Mouse (Mus musculus): Measurements from ENCODE around the gene Ift172.

Ift172 gene

GRCm38 (mm10) chr5:31257616-31258015, 33.3 kb downstream of the Ift172 start:
- no peak for DNase-seq (ENCODE audit: low spot score in 2 of 2)

GRCm38 (mm10) chr5:31255971-31256370, 34.9 kb downstream of the Ift172 start:
- no peak for DNase-seq (ENCODE audit: low spot score in 2 of 2)

GRCm38 (mm10) chr5:31255381-31255780, 35.5 kb downstream of the Ift172 start:
- no peak for DNase-seq (ENCODE audit: low spot score in 2 of 2)

GRCm38 (mm10) chr5:31254901-31255300, 36.0 kb downstream of the Ift172 start:
- DNase-seq (ENCODE audit: low spot score in 2 of 2), result no peak

GRCm38 (mm10) chr5:31254452-31254851, 36.5 kb downstream of the Ift172 start:
- DNase-seq (ENCODE audit: low spot score in 2 of 2), result no peak

- DNase-seq (ENCODE audit: low spot score in 2 of 2), result no peak
These were observed 37.1 kb downstream of the Ift172 start for GRCm38 (mm10) chr5:31253806-31254205.

- no peak for DNase-seq (ENCODE audit: low spot score in 2 of 2)
These were observed 37.9 kb downstream of the Ift172 start for GRCm38 (mm10) chr5:31252795-31253545.

- DNase-seq (ENCODE audit: low spot score in 2 of 2), result no peak
These were observed 38.8 kb downstream of the Ift172 start for GRCm38 (mm10) chr5:31252151-31252550.

- no peak for DNase-seq (ENCODE audit: low spot score in 2 of 2)
These were observed 39.3 kb downstream of the Ift172 start, which contains the start of gene Krtcap3 for GRCm38 (mm10) chr5:31251541-31252101. TSS of gene Krtcap3 (plus strand) at chr5:31251691.

- no peak for DNase-seq (ENCODE audit: low spot score in 2 of 2)
These were observed 40.2 kb downstream of the Ift172 start for GRCm38 (mm10) chr5:31250716-31251115.

- DNase-seq (ENCODE audit: low spot score in 2 of 2), result no peak
These were observed 48.7 kb downstream of the Ift172 start for GRCm38 (mm10) chr5:31242191-31242590.

- no peak for DNase-seq (ENCODE audit: low spot score in 2 of 2)
These were observed 49.3 kb downstream of the Ift172 start for GRCm38 (mm10) chr5:31241522-31242034.

- DNase-seq (ENCODE audit: low spot score in 2 of 2), result peak; percentile 94 to 96
These were observed 50.0 kb downstream of the Ift172 start, which contains the start of the genes Nrbp1 and Gm9970 for GRCm38 (mm10) chr5:31240637-31241521. TSS of gene Nrbp1 (plus strand) at chr5:31240864. TSS of gene Gm9970 (minus strand) at chr5:31241232.

- DNase-seq (ENCODE audit: low spot score in 2 of 2), result no peak
These were observed 64.3 kb downstream of the Ift172 start for GRCm38 (mm10) chr5:31226641-31227040.

GRCm38 (mm10) chr5:31222696-31223095, 68.2 kb downstream of the Ift172 start:
- no peak for DNase-seq (ENCODE audit: low spot score in 2 of 2)

GRCm38 (mm10) chr5:31221304-31221945, 69.5 kb downstream of the Ift172 start:
- no peak for DNase-seq (ENCODE audit: low spot score in 2 of 2)

GRCm38 (mm10) chr5:31220448-31221303, 70.2 kb downstream of the Ift172 start, which contains the start of gene Ppm1g:
TSS of gene Ppm1g (minus strand) at chr5:31220687.
- peak; percentile 95 to 96 for DNase-seq (ENCODE audit: low spot score in 2 of 2)

- peak; percentile 41 to 57 for DNase-seq (ENCODE audit: low spot score in 2 of 2)
These were observed 70.9 kb downstream of the Ift172 start for GRCm38 (mm10) chr5:31219911-31220447.

GRCm38 (mm10) chr5:31219474-31219873, 71.4 kb downstream of the Ift172 start:
- no peak for DNase-seq (ENCODE audit: low spot score in 2 of 2)

- no peak for DNase-seq (ENCODE audit: low spot score in 2 of 2)
These were observed 71.8 kb downstream of the Ift172 start for GRCm38 (mm10) chr5:31219070-31219469.

All from frontal cortex, postnatal 36 days (tissue).